Mouse (Mus musculus): Measurements from ENCODE around the gene Fam43b.

DNA sequence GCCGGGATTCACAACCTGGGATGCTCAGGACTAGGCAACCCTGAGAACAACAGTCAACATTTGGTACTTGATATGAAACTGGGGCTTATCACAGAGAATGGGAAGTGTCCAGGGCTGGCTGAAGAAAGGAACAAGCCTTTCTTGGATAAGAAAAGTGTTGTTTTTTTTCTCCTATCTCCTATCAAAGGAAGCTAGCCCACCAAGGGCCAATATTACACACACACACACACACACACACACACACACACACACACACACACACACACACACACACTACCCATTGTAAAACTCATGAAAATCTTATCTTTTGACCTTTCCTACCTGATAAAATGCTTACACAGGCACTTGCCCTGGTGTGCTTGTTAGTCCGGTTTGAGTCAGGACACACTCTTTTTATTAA, 40.8 kb downstream of the Fam43b start:
- TF ChIP-seq CTCF (IDR thresholded peaks at IDR 0.05; ENCODE audit: borderline replicate concordance, insufficient read depth, low read length) (no peak), POLR2A (IDR thresholded peaks at IDR 0.05; ENCODE audit: low read depth, low read length) (no peak)

All from embryonic fibroblast, embryonic 13.5 days (primary cell).